Mouse (Mus musculus): ENCODE data around the gene Utf1. TPM values are rescaled to one million over a fixed set of nuclear protein-coding genes. Genes with fewer than 3 reads are reported as not detected.

The Utf1 gene
- polyA plus RNA-seq, 1 experiment from 2014 or later: not detected

GRCm38 (mm10) chr7:139957437-139957836 lies 13.8 kb downstream of the Utf1 start:
- 49% methylated on average over 11 of the region's 11 CpGs for WGBS
- H3K9me3 ChIP-seq (ENCODE audit: control insufficient read depth, low read depth, low read length): no peaks in the 10 kb centered on the region
- no peaks in the 10 kb centered on the region for H3K27me3 ChIP-seq (ENCODE audit: control insufficient read depth, insufficient read depth, low read length)
- H3K36me3 ChIP-seq (ENCODE audit: control insufficient read depth, insufficient read depth, low read length): no peaks in the 10 kb centered on the region
- H3K4me1 ChIP-seq (ENCODE audit: control insufficient read depth, insufficient read depth, low read length): no peaks in the 10 kb centered on the region
- H3K9ac ChIP-seq (replicated peaks; ENCODE audit: low read depth, low read length): no peak overlapping the region
- H3K4me3 ChIP-seq (ENCODE audit: low read depth, low read length): no peak overlapping the region
- ATAC-seq (ENCODE audit: insufficient number of reproducible peaks, insufficient read depth, low FRiP score, low read depth): no peak
- no peak overlapping the region for H3K27ac ChIP-seq (ENCODE audit: low read length)
- no peak overlapping the region for H3K4me2 ChIP-seq (replicated peaks; ENCODE audit: low read depth, low read length)

GRCm38 (mm10) chr7:139957958-139958357 lies 14.4 kb downstream of the Utf1 start:
- no peak overlapping the region for H3K9ac ChIP-seq (replicated peaks; ENCODE audit: low read depth, low read length)
- no peaks in the 10 kb centered on the region for H3K36me3 ChIP-seq (ENCODE audit: control insufficient read depth, insufficient read depth, low read length)
- H3K27ac ChIP-seq (ENCODE audit: low read length): no peak overlapping the region
- no peak overlapping the region for H3K4me2 ChIP-seq (replicated peaks; ENCODE audit: low read depth, low read length)
- ATAC-seq (ENCODE audit: insufficient number of reproducible peaks, insufficient read depth, low FRiP score, low read depth): no peak; the same call in 1 of the 2 replicates
- no peaks in the 10 kb centered on the region for H3K27me3 ChIP-seq (ENCODE audit: control insufficient read depth, insufficient read depth, low read length)
- no peaks in the 10 kb centered on the region for H3K4me1 ChIP-seq (ENCODE audit: control insufficient read depth, insufficient read depth, low read length)
- no peaks in the 10 kb centered on the region for H3K9me3 ChIP-seq (ENCODE audit: control insufficient read depth, low read depth, low read length)
- 25% methylated on average over 11 of the region's 11 CpGs for WGBS
- H3K4me3 ChIP-seq (ENCODE audit: low read depth, low read length): no peak overlapping the region

- H3K36me3 ChIP-seq (ENCODE audit: control insufficient read depth, insufficient read depth, low read length): no peaks in the 10 kb centered on the region
- 80% methylated on average over 10 of the region's 10 CpGs for WGBS
- H3K4me3 ChIP-seq (ENCODE audit: low read depth, low read length): no peak overlapping the region
- no peaks in the 10 kb centered on the region for H3K4me1 ChIP-seq (ENCODE audit: control insufficient read depth, insufficient read depth, low read length)
- H3K4me2 ChIP-seq (replicated peaks; ENCODE audit: low read depth, low read length): no peak overlapping the region
- no peak for ATAC-seq (ENCODE audit: insufficient number of reproducible peaks, insufficient read depth, low FRiP score, low read depth)
- no peaks in the 10 kb centered on the region for H3K27me3 ChIP-seq (ENCODE audit: control insufficient read depth, insufficient read depth, low read length)
- H3K9ac ChIP-seq (replicated peaks; ENCODE audit: low read depth, low read length): no peak overlapping the region
- no peak overlapping the region for H3K27ac ChIP-seq (ENCODE audit: low read length)
- no peaks in the 10 kb centered on the region for H3K9me3 ChIP-seq (ENCODE audit: control insufficient read depth, low read depth, low read length)
Observed at GRCm38 (mm10) chr7:139961141-139961540, 17.6 kb downstream of the Utf1 start.

GRCm38 (mm10) chr7:139963814-139964213 lies 20.2 kb downstream of the Utf1 start:
- H3K4me1 ChIP-seq (ENCODE audit: control insufficient read depth, insufficient read depth, low read length): no peaks in the 10 kb centered on the region
- H3K9ac ChIP-seq (replicated peaks; ENCODE audit: low read depth, low read length): no peak overlapping the region
- H3K27me3 ChIP-seq (ENCODE audit: control insufficient read depth, insufficient read depth, low read length): no peaks in the 10 kb centered on the region
- H3K27ac ChIP-seq (ENCODE audit: low read length): no peak overlapping the region
- ATAC-seq (ENCODE audit: insufficient number of reproducible peaks, insufficient read depth, low FRiP score, low read depth): no peak
- no peaks in the 10 kb centered on the region for H3K36me3 ChIP-seq (ENCODE audit: control insufficient read depth, insufficient read depth, low read length)
- no peak overlapping the region for H3K4me2 ChIP-seq (replicated peaks; ENCODE audit: low read depth, low read length)
- H3K9me3 ChIP-seq (ENCODE audit: control insufficient read depth, low read depth, low read length): no peaks in the 10 kb centered on the region
- H3K4me3 ChIP-seq (ENCODE audit: low read depth, low read length): no peak overlapping the region
- WGBS: 71% methylated on average over 4 of the region's 4 CpGs

GRCm38 (mm10) chr7:139967175-139967574 lies 23.6 kb downstream of the Utf1 start:
- Histone ChIP-seq H3K9ac (replicated peaks; ENCODE audit: low read depth, low read length) (no peak overlapping the region), H3K36me3 (ENCODE audit: control insufficient read depth, insufficient read depth, low read length) (no peaks in the 10 kb centered on the region), H3K4me2 (replicated peaks; ENCODE audit: low read depth, low read length) (no peak overlapping the region), H3K27ac (ENCODE audit: low read length) (no peak overlapping the region), H3K9me3 (ENCODE audit: control insufficient read depth, low read depth, low read length) (no peaks in the 10 kb centered on the region), H3K4me3 (ENCODE audit: low read depth, low read length) (no peak overlapping the region), H3K4me1 (ENCODE audit: control insufficient read depth, insufficient read depth, low read length) (no peaks in the 10 kb centered on the region), H3K27me3 (ENCODE audit: control insufficient read depth, insufficient read depth, low read length) (no peaks in the 10 kb centered on the region)
- ATAC-seq (ENCODE audit: insufficient number of reproducible peaks, insufficient read depth, low FRiP score, low read depth): no peak
- WGBS: 32% methylated on average over 4 of the region's 4 CpGs

- Histone ChIP-seq H3K4me1 (ENCODE audit: control insufficient read depth, insufficient read depth, low read length) (no peaks in the 10 kb centered on the region), H3K9ac (replicated peaks; ENCODE audit: low read depth, low read length) (no peak overlapping the region), H3K9me3 (ENCODE audit: control insufficient read depth, low read depth, low read length) (no peaks in the 10 kb centered on the region), H3K4me3 (ENCODE audit: low read depth, low read length) (no peak overlapping the region), H3K27ac (ENCODE audit: low read length) (no peak overlapping the region), H3K27me3 (ENCODE audit: control insufficient read depth, insufficient read depth, low read length) (no peaks in the 10 kb centered on the region), H3K36me3 (ENCODE audit: control insufficient read depth, insufficient read depth, low read length) (no peaks in the 10 kb centered on the region), H3K4me2 (replicated peaks; ENCODE audit: low read depth, low read length) (no peak overlapping the region)
- ATAC-seq (ENCODE audit: insufficient number of reproducible peaks, insufficient read depth, low FRiP score, low read depth): no peak
- 55% methylated on average over 5 of the region's 5 CpGs for WGBS
Observed at GRCm38 (mm10) chr7:139968428-139968827, 24.8 kb downstream of the Utf1 start.

GRCm38 (mm10) chr7:139969348-139970130 lies 25.9 kb downstream of the Utf1 start:
- no peaks in the 10 kb centered on the region for H3K9me3 ChIP-seq (ENCODE audit: control insufficient read depth, low read depth, low read length)
- WGBS: 42% methylated on average over 10 of the region's 10 CpGs
- ATAC-seq (ENCODE audit: insufficient number of reproducible peaks, insufficient read depth, low FRiP score, low read depth): no peak
- no peak overlapping the region for H3K4me3 ChIP-seq (ENCODE audit: low read depth, low read length)
- H3K4me2 ChIP-seq (replicated peaks; ENCODE audit: low read depth, low read length): no peak overlapping the region
- no peak overlapping the region for H3K27ac ChIP-seq (ENCODE audit: low read length)
- no peak overlapping the region for H3K9ac ChIP-seq (replicated peaks; ENCODE audit: low read depth, low read length)
- no peaks in the 10 kb centered on the region for H3K27me3 ChIP-seq (ENCODE audit: control insufficient read depth, insufficient read depth, low read length)
- no peaks in the 10 kb centered on the region for H3K4me1 ChIP-seq (ENCODE audit: control insufficient read depth, insufficient read depth, low read length)
- H3K36me3 ChIP-seq (ENCODE audit: control insufficient read depth, insufficient read depth, low read length): no peaks in the 10 kb centered on the region

- H3K27ac ChIP-seq (ENCODE audit: low read length): no peak overlapping the region
- 76% methylated on average over 10 of the region's 10 CpGs for WGBS
Observed at GRCm38 (mm10) chr7:139970216-139970919, 26.8 kb downstream of the Utf1 start.

More at GRCm38 (mm10) chr7:139970216-139970919, 26.8 kb downstream of the Utf1 start:
- no peaks in the 10 kb centered on the region for H3K27me3 ChIP-seq (ENCODE audit: control insufficient read depth, insufficient read depth, low read length)
- H3K4me2 ChIP-seq (replicated peaks; ENCODE audit: low read depth, low read length): no peak overlapping the region
- H3K9ac ChIP-seq (replicated peaks; ENCODE audit: low read depth, low read length): no peak overlapping the region
- H3K9me3 ChIP-seq (ENCODE audit: control insufficient read depth, low read depth, low read length): no peaks in the 10 kb centered on the region
- H3K4me1 ChIP-seq (ENCODE audit: control insufficient read depth, insufficient read depth, low read length): no peaks in the 10 kb centered on the region
- no peaks in the 10 kb centered on the region for H3K36me3 ChIP-seq (ENCODE audit: control insufficient read depth, insufficient read depth, low read length)
- no peak for ATAC-seq (ENCODE audit: insufficient number of reproducible peaks, insufficient read depth, low FRiP score, low read depth)
- no peak overlapping the region for H3K4me3 ChIP-seq (ENCODE audit: low read depth, low read length)
